Mouse (Mus musculus): ENCODE measurements at regions not wholly inside any gene's neighbourhood (a gene's known extent, or its start where the extent isn't known, plus 50 kb on each side); places are given as distances from the start of the nearest gene placed in this dataset.

GRCm38 (mm10) chr14:76615182-76615581 lies 58.5 kb upstream of the Serp2 start:
- Histone ChIP-seq H3K27me3 (0 out of 2 replicates have a peak, but pooled peaks cover 4% of the 10 kb centered on the region), H3K9ac (replicated peaks) (no peak overlapping the region), H3K4me3 (no peak overlapping the region), H3K27ac (replicated peaks) (no peak overlapping the region), H3K4me2 (replicated peaks) (no peak overlapping the region), H3K4me1 (peaks cover 12% of the 10 kb centered on the region; the same call in 1 of the 2 replicates), H3K9me3 (no peaks in the 10 kb centered on the region), H3K36me3 (no peaks in the 10 kb centered on the region)
- WGBS = 77% methylated on average over 11 of the region's 11 CpGs
- ATAC-seq (ENCODE audit: low FRiP score, low read depth) = no peak

GRCm38 (mm10) chr14:76614682-76615081 lies 58.0 kb upstream of the Serp2 start:
- no peaks in the 10 kb centered on the region for H3K36me3 ChIP-seq
- no peak overlapping the region for H3K4me3 ChIP-seq
- H3K27ac ChIP-seq (replicated peaks) = no peak overlapping the region
- H3K4me2 ChIP-seq (replicated peaks) = no peak overlapping the region
- no peaks in the 10 kb centered on the region for H3K9me3 ChIP-seq
- H3K4me1 ChIP-seq = peaks cover 12% of the 10 kb centered on the region; the same call in 1 of the 2 replicates
- H3K9ac ChIP-seq (replicated peaks) = no peak overlapping the region
- H3K27me3 ChIP-seq = 0 out of 2 replicates have a peak, but pooled peaks cover 4% of the 10 kb centered on the region
- WGBS = 86% methylated on average over 5 of the region's 5 CpGs
- no peak for ATAC-seq (ENCODE audit: low FRiP score, low read depth)

GRCm38 (mm10) chr14:76613604-76614003 lies 56.9 kb upstream of the Serp2 start:
- Histone ChIP-seq H3K27me3 (0 out of 2 replicates have a peak, but pooled peaks cover 4% of the 10 kb centered on the region), H3K4me1 (0 out of 2 replicates have a peak, but pooled peaks cover 6% of the 10 kb centered on the region), H3K27ac (replicated peaks) (no peak overlapping the region), H3K9ac (replicated peaks) (no peak overlapping the region), H3K4me2 (replicated peaks) (no peak overlapping the region), H3K4me3 (no peak overlapping the region), H3K9me3 (no peaks in the 10 kb centered on the region), H3K36me3 (no peaks in the 10 kb centered on the region)
- 97% methylated on average over 6 of the region's 6 CpGs for WGBS
- ATAC-seq (ENCODE audit: low FRiP score, low read depth) = no peak

GRCm38 (mm10) chr14:76610429-76611378 lies 54.0 kb upstream of the Serp2 start:
- no peak for ATAC-seq (ENCODE audit: low FRiP score, low read depth)
- Histone ChIP-seq H3K4me2 (replicated peaks) (no peak overlapping the region), H3K9me3 (no peaks in the 10 kb centered on the region), H3K27me3 (no peaks in the 10 kb centered on the region), H3K4me1 (no peaks in the 10 kb centered on the region), H3K9ac (replicated peaks) (no peak overlapping the region), H3K36me3 (no peaks in the 10 kb centered on the region), H3K4me3 (no peak overlapping the region), H3K27ac (replicated peaks) (no peak overlapping the region)
- WGBS = 57% methylated on average over 11 of the region's 11 CpGs

Measured in midbrain, embryonic 12.5 days (tissue).